Mouse (Mus musculus) lung, embryonic 15.5 days (tissue): ENCODE results near the gene Gkn2. TPM values are rescaled to one million over a fixed set of nuclear protein-coding genes. Genes with fewer than 3 reads are reported as not detected.
A peak's percentile ranks its signal among the peaks of the same experiment; 100 is the strongest.

Experiments
- ATAC-seq: fragments of 200-750 bp; cut with Nextera tagmentation; 2 replicates; pipeline ENCODE4 v1.8.0; 2017; ENCODE audit warnings: moderate number of reproducible peaks, borderline replicate concordance; ENCODE audit not compliant: low FRiP score, low TSS enrichment; ENCODE audit errors: extremely low read depth
- H3K27ac ChIP-seq: fragments of 300-500 bp; sonication (generic); 2 replicates; pipeline ENCODE4 v1.5.1; 2015; ENCODE audit warnings: moderate library complexity, mild to moderate bottlenecking, inconsistent platforms
- H3K27me3 ChIP-seq: fragments of 300-500 bp; sonication (generic); 2 replicates; pipeline ENCODE4 v1.6.1; 2015; ENCODE audit warnings: inconsistent platforms
- H3K36me3 ChIP-seq: fragments of 300-500 bp; sonication (generic); 2 replicates; pipeline ENCODE4 v1.6.1; 2015; ENCODE audit warnings: inconsistent platforms
- H3K4me1 ChIP-seq: fragments of 300-500 bp; sonication (generic); 2 replicates; pipeline ENCODE4 v1.6.1; 2015; ENCODE audit warnings: inconsistent platforms
- H3K4me2 ChIP-seq: fragments of 300-500 bp; sonication (generic); 2 replicates; pipeline ENCODE4 v1.6.1; 2015; ENCODE audit warnings: inconsistent platforms, mild to moderate bottlenecking, moderate library complexity
- H3K4me3 ChIP-seq: fragments of 300-500 bp; sonication (generic); 2 replicates; pipeline ENCODE4 v1.5.1; 2015; ENCODE audit warnings: mild to moderate bottlenecking, inconsistent platforms
- H3K9ac ChIP-seq: fragments of 300-500 bp; sonication (generic); 2 replicates; pipeline ENCODE4 v1.6.1; 2015; ENCODE audit warnings: inconsistent platforms
- H3K9me3 ChIP-seq: fragments of 300-500 bp; sonication (generic); 2 replicates; pipeline ENCODE4 v1.6.1; 2016; ENCODE audit warnings: inconsistent platforms
- WGBS: fragments of 180-500 bp; shearing (Covaris S2); methylation state at CpG from one replicate; pipeline ENCODE4 v1.1.7; 2015; 5-methylcytosine and 5-hydroxymethylcytosine counted together
- polyA plus RNA-seq: library from polyadenylated mRNA; unstranded; fragments of >200 nt; fragmentation: Nextera tagmentation; extraction: Ambion mirVana; gene quantifications from 2 replicates; pipeline ENCODE4 v1.2.1, GENCODE M21; 2015

The Gkn2 gene
- polyA plus RNA-seq, 1 experiment from 2014 or later: 0.26 TPM

DNA sequence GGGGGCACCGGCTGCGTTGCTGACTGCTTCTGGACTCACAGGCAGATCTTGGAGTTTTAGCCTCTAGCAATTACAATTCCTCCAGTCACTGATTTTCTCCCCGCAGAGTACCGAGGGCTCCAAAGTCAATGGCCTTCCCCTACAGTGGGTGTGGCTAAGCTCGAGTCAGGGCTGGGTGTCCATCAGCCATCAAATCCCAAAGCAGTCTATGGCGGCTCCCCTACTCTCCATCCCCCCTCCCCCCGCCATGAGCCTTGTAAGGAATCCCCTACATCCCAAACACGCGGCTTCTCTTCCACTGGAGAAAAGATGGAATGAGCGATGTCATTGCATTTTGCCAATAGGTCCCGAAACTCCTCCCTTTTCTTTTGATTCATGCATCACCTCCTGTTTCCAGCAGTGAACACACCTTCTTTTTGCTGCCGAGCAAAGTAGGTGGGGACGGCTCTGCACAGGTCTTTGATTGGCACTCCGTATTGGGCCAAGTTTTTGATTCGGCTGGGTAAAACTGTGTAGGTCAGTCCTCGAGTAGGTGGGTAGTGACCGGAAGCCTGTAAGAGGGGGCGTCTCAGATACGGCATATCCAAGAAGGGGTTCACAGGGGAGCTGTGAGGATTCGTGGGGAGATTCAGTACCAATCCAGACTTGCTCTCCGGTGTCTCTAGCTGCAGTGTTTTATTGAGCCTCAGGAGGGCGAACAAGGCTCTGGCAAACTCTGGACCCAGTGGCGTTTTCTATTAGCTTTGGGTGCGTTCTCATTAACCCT is 11.0 kb downstream of the Gkn2 start:
- H3K4me3 ChIP-seq: peak overlapping the region; percentile 3; the same call in 1 of the 2 replicates
- no peak overlapping the region for H3K27ac ChIP-seq
- H3K9ac ChIP-seq: no peak overlapping the region
- H3K4me1 ChIP-seq: peaks cover 5% of the 10 kb centered on the region
- H3K9me3 ChIP-seq: no peaks in the 10 kb centered on the region
- H3K4me2 ChIP-seq: peak overlapping the region; percentile 49
- H3K27me3 ChIP-seq: peaks cover 44% of the 10 kb centered on the region
- H3K36me3 ChIP-seq: no peaks in the 10 kb centered on the region
- 8% methylated on average over 24 of the region's 24 CpGs for WGBS
- ATAC-seq: no peak

DNA sequence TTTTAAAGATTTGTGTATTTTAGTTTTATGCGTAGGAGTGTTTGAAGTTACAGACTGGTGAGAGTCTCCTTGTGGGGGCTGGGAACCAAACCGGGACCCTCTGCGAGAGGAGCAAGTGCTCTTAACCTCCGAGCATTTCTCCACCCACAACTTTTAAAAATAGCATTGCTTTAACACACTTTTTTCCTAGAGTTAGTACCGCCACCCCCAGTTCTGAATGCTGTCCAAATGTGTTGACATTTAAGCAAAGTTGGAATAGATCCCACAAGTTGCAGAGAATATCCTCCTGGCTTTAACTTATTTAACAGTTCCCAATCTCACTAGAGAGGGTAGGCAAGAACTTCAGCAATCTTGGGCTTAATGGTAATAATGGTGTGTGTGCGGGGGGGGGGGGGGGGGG is 11.6 kb downstream of the Gkn2 start:
- no peaks in the 10 kb centered on the region for H3K9me3 ChIP-seq
- ATAC-seq: no peak
- peak overlapping the region; percentile 49 for H3K4me2 ChIP-seq
- H3K4me3 ChIP-seq: peak overlapping the region; percentile 3; the same call in 1 of the 2 replicates
- no peak overlapping the region for H3K9ac ChIP-seq
- H3K27me3 ChIP-seq: peaks cover 40% of the 10 kb centered on the region
- H3K4me1 ChIP-seq: peaks cover 11% of the 10 kb centered on the region
- H3K27ac ChIP-seq: no peak overlapping the region
- 20% methylated on average over 5 of the region's 6 CpGs for WGBS
- H3K36me3 ChIP-seq: no peaks in the 10 kb centered on the region

DNA sequence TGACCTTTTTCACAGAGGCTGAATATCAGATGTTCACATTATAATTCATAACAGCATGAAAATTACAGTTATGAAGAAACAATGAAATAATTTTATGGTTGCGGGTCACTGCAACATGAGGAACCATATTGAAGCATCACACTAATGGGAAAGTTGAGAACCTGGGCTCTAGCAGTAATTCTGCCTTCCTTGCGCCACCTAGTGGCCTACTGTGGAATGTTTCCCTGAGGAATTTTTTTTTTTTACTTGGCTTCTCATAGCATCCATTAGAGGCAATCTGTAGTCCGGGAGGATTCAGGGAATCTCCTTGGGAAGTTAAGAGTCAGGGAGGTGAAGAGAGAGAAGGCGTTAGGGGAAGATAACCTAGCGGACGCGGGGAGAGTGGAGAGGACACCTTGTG is 13.0 kb downstream of the Gkn2 start:
- Histone ChIP-seq H3K36me3 (no peaks in the 10 kb centered on the region), H3K4me1 (peaks cover 13% of the 10 kb centered on the region), H3K9ac (no peak overlapping the region), H3K4me3 (no peak overlapping the region), H3K27me3 (peaks cover 30% of the 10 kb centered on the region), H3K27ac (no peak overlapping the region), H3K4me2 (no peak overlapping the region), H3K9me3 (no peaks in the 10 kb centered on the region)
- ATAC-seq: no peak
- 12% methylated on average over 7 of the region's 7 CpGs for WGBS

DNA sequence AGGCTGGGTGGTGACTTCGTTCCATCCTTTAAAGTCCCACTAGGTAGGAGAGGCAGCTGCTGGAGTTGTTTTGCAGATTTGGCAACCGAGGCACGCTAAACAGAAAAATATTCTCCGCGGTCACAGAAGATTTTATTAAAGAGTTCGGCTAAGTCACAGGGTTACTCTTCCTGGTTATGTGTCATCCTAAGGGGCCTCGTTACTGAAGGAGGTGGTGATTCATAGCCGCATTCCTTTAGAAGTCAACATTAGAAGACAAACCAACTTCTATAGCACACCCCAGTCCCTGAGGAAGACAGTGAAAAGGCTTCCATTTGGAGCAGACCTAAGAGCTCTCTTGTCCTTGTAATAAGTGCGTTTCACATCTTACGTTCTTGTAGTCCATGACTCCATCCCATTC is 13.5 kb downstream of the Gkn2 start:
- no peaks in the 10 kb centered on the region for H3K36me3 ChIP-seq
- H3K27ac ChIP-seq: no peak overlapping the region
- H3K4me2 ChIP-seq: no peak overlapping the region
- peaks cover 13% of the 10 kb centered on the region for H3K4me1 ChIP-seq
- 75% methylated on average over 10 of the region's 10 CpGs for WGBS
- no peak overlapping the region for H3K4me3 ChIP-seq
- no peaks in the 10 kb centered on the region for H3K9me3 ChIP-seq
- ATAC-seq: no peak
- H3K9ac ChIP-seq: no peak overlapping the region
- H3K27me3 ChIP-seq: peaks cover 25% of the 10 kb centered on the region

DNA sequence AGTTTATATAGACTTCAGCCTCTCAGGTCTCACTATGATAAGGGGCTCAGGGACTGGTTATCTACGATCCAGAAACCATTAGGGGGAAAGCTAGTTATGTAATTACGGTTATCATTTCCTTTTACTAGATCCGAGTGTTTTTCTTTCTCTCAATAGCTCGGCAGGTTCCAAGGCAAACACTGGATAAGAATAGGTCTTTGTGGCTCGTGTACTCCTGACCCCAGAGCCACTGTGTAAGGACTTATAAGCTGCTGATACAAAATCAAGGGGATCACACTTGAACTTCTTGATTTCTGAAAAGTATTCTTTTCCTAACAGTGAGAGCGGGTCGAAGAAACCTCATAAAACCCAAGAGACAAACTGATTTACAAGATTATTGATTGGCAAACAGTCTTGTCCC is 15.7 kb downstream of the Gkn2 start, which contains the start of gene Gkn3:
Gkn3 (minus strand) TSS at position 59 of the 400 bp plus-strand sequence.
- Histone ChIP-seq H3K4me3 (no peak within 1 kb of the TSS), H3K36me3 (no peaks in the 10 kb centered on the region), H3K27me3 (peaks cover 6% of the 10 kb centered on the region; the same call in 1 of the 2 replicates), H3K4me2 (no peak within 1 kb of the TSS), H3K9ac (no peak within 1 kb of the TSS), H3K9me3 (no peaks in the 10 kb centered on the region), H3K27ac (peak within 1 kb of the TSS; percentile 13; the same call in 1 of the 2 replicates), H3K4me1 (peaks cover 13% of the 10 kb centered on the region)
- ATAC-seq: no peak
- 25% methylated on average over 7 of the region's 7 CpGs for WGBS

DNA sequence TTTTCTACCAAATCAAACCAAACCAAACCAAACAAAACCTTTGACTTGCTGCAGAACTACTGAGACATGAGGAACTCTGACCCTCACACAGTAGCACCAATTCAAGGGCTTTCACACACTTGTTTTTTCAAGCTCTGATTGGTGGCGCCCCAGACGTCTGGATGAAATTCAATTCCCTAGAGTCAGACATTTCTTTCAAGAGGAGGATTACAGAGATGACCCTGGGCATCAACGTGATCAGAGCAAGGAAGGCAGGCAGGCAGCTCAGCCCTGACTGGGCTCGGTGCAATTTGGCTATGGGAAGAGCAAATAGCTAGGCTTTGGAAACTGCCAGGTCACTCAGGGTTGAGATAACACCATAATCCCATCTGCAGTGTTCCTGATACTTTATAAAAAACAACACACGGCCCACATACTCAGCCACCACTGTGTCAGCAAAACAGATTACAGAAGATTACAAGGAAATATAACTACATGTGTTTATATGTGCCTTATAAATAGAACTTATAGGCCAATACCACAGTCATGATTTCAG is 16.4 kb downstream of the Gkn2 start:
- WGBS: 21% methylated on average over 5 of the region's 5 CpGs
- Histone ChIP-seq H3K36me3 (no peaks in the 10 kb centered on the region), H3K4me1 (peaks cover 11% of the 10 kb centered on the region), H3K9me3 (no peaks in the 10 kb centered on the region), H3K27me3 (peaks cover 6% of the 10 kb centered on the region; the same call in 1 of the 2 replicates), H3K4me3 (no peak overlapping the region), H3K9ac (no peak overlapping the region), H3K27ac (peak overlapping the region; percentile 13; the same call in 1 of the 2 replicates), H3K4me2 (no peak overlapping the region)
- ATAC-seq: no peak

DNA sequence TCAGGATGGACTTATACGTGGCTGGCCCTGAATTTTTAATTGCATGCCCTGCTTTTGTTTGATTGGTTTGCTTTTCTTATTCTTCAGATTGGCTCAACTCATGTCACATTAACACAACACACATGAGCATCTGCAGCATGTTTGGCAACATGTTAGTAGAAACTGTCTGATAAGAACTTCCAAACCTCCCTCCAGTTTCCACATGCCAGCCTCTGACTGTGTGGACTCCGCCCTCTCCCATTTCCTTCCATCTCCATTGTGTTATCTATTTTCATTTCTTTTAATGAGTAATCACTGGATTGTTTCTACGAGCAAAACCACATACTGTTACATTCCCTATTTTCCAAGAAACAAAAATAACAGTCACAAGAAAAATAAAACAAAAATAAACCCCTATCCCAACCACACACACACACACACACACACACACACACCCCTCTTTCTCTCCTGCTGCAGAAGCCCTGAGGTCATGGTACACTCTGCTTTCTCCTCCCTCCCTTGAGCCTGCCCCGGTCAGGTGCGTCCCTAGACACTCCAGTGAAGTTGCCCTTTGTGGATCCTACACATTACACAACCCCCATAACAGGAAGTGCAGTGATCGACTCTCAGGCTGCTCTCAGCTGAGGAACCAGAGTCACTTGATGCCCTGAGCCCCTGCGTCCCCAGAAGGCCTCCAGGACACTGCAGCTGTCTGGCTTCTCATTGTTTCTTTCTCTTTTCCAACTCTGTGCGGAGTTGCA is 20.5 kb downstream of the Gkn2 start:
- 53% methylated on average over 8 of the region's 8 CpGs for WGBS
- no peak for ATAC-seq

DNA sequence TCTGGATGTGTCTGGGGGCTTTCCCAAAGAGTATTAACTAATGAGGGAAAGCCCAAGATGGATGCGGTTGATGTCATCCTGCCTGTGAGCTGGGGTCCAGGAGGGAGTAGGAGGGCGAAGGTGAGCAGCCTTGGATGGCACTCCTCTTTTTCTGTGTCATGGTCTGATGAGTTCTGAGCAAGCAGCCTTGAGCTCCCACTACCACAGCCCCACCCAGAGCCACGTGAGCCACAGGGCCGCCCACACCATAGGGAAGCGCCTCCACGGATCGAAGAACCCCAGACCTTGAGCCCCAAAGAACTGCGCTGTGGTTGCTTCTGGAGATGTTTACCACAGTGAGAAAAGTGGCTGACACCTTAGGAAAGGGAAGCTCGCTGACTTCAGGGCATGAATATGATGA is 21.6 kb downstream of the Gkn2 start:
- no peak overlapping the region for H3K27ac ChIP-seq
- 76% methylated on average over 9 of the region's 9 CpGs for WGBS
- no peaks in the 10 kb centered on the region for H3K36me3 ChIP-seq
- H3K4me3 ChIP-seq: no peak overlapping the region
- H3K9me3 ChIP-seq: no peaks in the 10 kb centered on the region
- peaks cover 8% of the 10 kb centered on the region for H3K4me1 ChIP-seq
- no peak overlapping the region for H3K4me2 ChIP-seq
- no peak overlapping the region for H3K9ac ChIP-seq
- ATAC-seq: no peak
- no peaks in the 10 kb centered on the region for H3K27me3 ChIP-seq

More for the DNA sequence above, 20.5 kb downstream of the Gkn2 start:
- Histone ChIP-seq H3K27me3 (no peaks in the 10 kb centered on the region), H3K9ac (no peak overlapping the region), H3K36me3 (no peaks in the 10 kb centered on the region), H3K4me1 (peaks cover 8% of the 10 kb centered on the region), H3K27ac (no peak overlapping the region), H3K4me2 (no peak overlapping the region), H3K4me3 (no peak overlapping the region), H3K9me3 (no peaks in the 10 kb centered on the region)

DNA sequence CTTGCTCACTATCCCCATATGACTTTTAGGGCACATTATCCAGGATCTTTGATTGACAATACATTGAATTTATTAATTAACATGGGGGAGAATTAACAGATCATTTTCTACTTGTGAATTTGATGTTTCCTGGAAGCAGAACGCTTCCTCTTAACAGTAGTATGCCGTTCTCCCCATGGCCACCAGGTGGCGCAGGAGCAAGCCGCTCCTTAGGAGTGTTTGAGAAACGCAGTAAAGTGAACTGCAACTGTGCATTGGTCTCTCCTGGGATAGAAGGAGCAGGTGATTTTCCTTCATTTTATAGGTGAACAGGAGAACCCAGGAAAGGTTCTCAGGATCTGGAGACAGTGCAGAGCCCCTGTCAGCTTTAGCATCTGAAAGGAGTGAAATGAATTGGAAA is 26.0 kb downstream of the Gkn2 start:
- Histone ChIP-seq H3K9me3 (no peaks in the 10 kb centered on the region), H3K9ac (no peak overlapping the region), H3K27ac (no peak overlapping the region), H3K4me2 (no peak overlapping the region), H3K4me3 (no peak overlapping the region), H3K36me3 (no peaks in the 10 kb centered on the region), H3K27me3 (no peaks in the 10 kb centered on the region), H3K4me1 (peaks cover 5% of the 10 kb centered on the region; the same call in 1 of the 2 replicates)
- ATAC-seq: no peak
- under 1% methylated on average over 5 of the region's 5 CpGs for WGBS

DNA sequence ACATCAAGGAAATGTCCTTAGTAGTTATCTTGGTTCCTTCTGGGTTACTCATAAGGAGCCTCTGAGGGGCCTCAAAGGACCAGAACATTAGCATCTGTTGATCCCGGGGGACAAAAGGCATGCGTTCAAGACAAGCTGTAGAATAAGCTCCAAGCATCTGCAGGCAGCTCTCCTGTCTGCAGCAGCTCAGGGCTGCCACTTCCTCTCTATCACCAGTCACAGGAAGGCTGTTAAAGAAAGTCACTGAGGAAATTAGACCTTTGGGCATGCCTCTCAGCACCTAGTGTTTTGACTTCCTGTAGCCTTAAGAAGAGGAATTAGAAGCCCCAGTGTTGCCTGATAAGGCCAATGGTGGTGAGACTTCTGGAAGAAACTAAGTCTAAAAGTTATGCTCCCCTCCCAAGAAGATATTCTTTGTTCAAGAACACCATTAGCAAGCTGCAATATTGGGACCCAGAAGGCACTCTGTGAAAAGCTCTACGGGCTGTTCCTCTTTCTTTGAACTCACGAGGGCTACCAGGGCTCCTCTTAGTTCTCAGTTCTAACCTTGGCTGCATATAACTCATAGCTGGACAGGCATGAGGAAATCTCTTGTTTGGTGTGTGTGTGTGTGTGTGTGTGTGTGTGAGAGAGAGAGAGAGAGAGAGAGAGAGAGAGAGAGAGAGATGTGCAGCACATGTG is 26.9 kb downstream of the Gkn2 start:
- Histone ChIP-seq H3K4me1 (peaks cover 5% of the 10 kb centered on the region; the same call in 1 of the 2 replicates), H3K36me3 (no peaks in the 10 kb centered on the region), H3K9ac (no peak overlapping the region), H3K9me3 (no peaks in the 10 kb centered on the region), H3K27me3 (no peaks in the 10 kb centered on the region), H3K27ac (no peak overlapping the region), H3K4me3 (no peak overlapping the region), H3K4me2 (no peak overlapping the region)
- WGBS: 52% methylated on average over 4 of the region's 4 CpGs
- ATAC-seq: no peak

DNA sequence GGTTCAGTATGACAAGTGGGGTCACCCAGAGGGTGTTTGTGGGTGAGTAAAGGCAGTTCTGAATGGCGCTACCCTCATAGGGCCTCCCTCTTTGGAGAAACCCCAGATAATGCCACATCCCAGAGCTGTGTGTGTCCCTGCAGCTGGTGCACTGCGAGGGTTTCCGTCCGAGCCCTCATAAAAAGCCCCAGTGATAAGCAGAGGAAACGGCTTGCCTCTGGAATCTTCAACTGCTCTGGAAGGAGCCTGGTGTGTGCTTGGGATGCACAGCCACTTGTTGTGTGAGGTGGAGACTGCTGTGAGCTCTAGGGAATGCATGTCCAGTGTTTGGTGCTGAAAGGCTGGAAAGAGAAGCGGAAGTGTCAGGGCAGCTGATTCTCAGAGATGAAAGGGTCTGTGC is 28.3 kb downstream of the Gkn2 start:
- H3K9ac ChIP-seq: no peak overlapping the region
- no peaks in the 10 kb centered on the region for H3K9me3 ChIP-seq
- H3K27ac ChIP-seq: no peak overlapping the region
- H3K4me2 ChIP-seq: no peak overlapping the region
- no peak for ATAC-seq
- peaks cover 5% of the 10 kb centered on the region; the same call in 1 of the 2 replicates for H3K4me1 ChIP-seq
- 53% methylated on average over 6 of the region's 6 CpGs for WGBS
- no peak overlapping the region for H3K4me3 ChIP-seq
- H3K36me3 ChIP-seq: no peaks in the 10 kb centered on the region
- no peaks in the 10 kb centered on the region for H3K27me3 ChIP-seq
